Mouse (Mus musculus) urinary bladder, postnatal 14 days (tissue): ENCODE data around the gene Gm2a.
"Not testable (repeated sequence)": the region's sequence is repeated elsewhere in the genome, so short reads cannot be mapped to it uniquely, and the experiment has no call there.

Experiments used
- DNase-seq: peaks from one replicate; pipeline ENCODE4 v3.0.0; 2021; ENCODE audit warnings: low spot score

Gm2a gene

DNA sequence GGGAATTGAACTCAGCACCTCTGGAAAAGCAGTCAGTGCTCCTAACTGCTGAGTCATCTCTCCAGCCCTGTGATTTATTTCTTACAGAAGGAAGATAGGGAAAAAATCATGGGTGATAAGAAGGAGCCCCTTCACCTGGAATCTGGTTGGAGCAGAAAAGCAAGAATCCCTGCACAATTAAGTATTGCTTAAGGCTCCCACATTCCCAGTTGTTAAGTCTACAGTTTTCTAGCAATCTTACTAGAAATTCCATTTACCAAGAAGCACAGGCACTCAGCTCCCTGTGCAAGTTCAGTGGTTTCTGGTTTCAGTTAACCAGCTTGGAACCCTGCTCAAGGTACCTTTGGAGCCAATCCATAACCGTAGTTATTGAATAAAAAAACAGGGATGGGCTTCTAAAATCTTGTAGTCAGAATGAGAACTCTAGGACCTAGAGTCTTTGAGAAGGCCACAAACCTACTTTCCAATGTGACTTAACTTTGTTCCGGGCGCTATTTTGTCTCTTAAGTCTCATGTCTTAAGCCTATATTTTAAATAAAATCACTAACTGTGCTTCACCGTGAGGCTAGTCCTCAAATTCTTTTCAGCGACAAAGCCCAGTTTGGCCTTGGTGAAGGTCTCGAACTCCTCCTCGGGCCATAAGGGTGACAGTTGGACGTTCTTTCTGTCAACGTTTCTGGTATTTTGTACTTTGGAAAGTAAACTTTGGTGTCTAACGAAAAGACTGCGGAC lies 1.0 kb upstream of the Gm2a start:
- no peak for DNase-seq

DNA sequence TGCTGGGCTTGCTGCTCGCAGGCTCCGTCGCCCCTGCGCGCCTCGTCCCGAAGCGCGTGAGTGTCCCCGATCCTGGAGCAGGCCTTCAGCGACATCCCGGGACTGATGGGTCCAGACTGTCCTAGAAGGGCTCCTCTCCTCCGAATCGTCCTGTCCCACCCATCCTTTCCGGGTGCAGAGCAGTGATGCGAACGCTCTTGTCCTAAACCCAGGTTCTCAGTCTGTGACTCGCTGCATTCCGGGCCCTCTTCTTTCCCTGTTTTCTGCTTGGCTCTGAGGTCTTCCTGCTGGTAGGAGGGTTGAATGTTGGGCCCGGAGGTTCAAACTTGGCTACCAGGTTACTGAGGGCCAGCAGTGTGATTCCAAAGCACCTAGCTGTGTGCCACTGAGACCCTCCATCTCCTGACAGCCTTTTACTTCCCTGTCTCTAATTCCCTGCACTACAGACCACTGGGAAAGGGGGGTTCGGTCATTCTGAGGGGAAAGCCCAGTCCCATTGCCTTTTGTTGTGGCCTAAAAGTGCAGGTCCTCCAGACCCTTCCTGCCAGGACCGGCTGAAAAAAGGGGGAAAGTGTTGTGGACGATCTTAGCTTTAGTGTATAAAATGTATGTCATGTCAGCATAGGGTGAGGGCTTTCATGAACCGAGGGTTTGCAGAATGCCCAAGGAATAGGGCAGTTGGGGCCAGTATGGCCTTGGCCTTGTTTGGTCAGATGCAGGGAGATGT lies 437 bp downstream of the Gm2a start:
- DNase-seq: no peak

DNA sequence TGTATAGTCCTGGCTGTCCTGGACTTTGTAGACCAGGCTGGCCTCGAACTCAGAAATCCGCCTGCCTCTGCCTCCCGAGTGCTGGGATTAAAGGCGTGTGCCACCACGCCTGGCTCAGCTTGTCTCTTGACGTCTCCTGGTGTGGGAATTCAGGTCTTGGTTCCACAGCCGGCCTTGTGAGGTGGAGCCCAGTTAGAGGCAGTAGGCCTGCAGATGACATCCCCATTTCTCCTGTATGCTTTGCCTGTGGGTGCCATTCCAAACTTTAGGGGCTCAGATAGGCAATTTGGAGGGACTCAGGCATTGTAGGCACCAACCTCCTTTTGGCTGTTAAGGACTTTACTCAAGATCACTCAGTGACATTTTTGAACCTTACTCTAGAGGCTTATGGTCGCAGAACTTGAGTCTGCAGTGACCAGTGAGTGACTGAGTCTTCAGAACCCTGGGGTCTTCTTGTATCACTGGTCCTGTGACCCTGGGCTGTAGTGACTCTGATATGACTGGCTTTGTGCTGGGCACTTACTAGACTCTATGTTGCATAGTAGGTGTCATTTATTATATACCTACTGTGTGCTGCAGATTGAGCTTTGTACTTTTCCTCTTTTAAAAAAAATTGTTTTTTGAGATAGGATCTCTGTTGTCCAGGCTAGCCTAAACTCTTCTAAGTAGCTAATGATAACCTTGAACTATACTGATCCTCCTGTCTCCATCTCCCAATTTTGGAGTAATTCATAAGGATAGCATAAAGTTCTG lies 1.3 kb downstream of the Gm2a start:
- no peak for DNase-seq

DNA sequence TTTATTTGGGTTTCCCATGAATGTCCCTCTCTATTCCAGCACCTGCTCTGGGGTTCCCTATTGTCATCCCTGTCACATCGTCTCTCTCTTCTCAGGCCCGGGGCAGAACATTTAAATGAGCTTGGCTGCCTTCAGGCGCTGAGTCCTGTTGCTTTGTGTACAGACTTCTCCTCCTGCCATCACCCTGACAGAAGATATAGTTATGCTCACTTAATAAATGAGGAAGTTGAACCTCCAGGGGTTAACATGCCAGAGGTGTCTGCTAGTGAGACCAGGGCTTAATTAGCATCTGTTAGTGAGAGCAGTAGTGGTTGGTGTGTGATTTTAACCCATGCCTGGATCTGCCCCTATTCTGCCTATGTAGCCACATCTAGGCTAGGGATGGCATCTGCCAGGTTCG lies 2.0 kb downstream of the Gm2a start:
- DNase-seq: no peak

DNA sequence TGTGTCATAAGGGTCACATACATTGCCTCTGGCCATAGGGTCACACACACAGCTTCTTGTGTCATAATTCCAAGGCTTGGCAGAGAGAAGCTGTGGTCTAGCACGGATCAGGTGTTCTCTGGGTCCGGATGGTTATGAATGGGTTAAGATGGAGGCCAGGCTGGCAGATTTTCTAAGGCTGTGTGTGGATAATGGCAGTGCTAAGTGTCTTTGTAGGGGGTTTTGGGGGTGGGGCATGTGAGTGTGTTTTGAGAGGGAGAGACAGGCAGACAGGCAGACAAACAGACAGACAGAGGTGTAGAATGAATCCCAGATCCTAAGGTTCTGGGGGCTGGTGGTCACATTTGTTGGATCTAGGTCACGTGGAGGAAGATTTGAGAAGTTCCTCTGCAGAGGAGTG lies 4.1 kb downstream of the Gm2a start:
- no peak for DNase-seq

DNA sequence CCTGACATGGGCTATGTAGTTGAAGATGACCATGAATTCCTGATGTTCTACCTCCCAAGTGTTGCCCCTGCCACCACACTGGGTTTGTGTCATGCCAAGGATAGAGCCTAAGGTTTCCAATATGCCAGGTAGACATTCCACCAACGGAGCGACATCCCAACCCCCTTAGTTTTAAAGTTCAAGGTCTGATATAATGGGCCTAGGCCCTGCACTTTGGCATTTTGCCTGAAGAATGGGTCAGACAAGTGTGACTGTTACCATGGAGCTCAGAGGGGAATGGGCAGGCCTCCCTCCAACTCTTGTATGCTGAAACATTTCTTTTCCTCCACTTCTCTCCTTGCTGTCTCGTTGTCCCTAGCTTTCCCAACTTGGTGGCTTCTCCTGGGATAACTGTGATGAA lies 5.3 kb downstream of the Gm2a start:
- no peak for DNase-seq

DNA sequence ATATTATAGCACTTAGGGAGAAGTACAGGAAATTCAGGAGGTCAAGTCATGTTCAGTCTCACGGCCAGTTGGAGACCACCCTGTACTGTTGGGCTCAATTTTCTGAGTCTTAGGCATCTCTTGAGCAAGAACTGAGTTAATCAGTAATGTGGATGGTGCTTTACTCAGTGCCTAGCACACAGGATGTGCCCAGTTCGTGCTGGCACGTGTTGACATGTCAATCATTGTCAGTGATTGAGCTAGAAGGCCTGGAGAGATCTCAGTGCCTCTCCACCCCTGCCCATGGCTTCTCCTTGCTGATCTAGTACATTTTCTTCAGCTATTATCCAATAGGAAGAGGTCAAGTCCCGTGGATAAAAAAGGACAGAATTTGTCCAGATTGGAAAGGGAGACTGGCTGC lies 7.5 kb downstream of the Gm2a start:
- DNase-seq: no peak

DNA sequence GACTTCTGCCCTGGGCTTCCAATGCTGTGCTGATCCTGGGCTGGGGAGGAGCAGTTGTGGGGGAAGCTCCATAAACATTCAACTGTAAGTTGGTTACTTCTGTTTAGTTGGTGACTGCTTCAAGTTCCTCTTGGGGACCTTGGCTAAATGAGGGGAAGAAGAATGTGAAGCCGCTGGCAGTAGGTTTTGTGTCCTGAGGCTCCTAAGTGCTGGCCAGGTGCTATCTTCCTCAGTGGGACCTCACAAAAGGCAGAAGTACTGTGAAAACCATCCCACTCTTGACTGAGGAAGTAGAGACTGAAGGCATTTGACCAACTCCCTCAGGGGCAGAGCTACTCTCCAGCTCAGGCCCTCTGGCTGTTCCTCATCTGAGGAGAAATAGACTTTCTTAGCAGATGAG lies 8.7 kb downstream of the Gm2a start:
- no peak for DNase-seq

DNA sequence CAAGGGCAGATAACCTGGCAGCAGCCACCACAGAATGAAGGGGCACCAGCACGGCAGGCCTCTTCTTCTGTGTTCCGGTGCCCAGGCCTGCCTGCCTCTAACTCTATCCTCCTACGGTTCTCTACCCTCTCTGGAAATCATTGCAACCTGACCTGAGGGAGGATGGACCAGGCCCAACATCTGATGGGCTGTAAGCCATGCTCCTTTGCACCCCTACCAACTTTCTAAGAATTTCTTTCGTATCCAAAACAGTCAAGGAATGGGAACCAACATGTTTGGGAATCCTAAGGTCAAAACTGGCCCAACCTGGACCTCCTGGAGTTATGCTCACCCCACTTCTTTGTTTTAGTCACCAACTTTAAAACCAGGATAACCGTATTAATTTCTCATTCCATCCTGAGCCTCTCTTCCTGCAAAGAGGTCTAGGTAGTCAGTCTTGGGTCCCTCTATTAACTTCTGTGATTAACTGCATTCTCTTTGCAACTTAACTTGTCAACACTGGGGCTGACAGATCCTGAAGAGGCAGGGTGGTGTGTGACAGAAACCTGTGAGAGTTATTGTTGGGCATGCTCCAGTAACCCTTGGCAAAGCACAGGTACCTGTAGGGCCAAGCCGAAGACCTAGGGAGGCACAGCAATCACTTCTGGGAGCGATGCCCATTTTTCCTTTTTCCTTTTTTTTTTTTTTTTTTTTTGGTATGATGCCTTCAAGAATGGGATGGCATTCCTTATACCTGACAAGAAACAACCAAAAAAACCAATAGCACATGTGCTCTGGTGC lies 11.8 kb downstream of the Gm2a start:
- no peak for DNase-seq

DNA sequence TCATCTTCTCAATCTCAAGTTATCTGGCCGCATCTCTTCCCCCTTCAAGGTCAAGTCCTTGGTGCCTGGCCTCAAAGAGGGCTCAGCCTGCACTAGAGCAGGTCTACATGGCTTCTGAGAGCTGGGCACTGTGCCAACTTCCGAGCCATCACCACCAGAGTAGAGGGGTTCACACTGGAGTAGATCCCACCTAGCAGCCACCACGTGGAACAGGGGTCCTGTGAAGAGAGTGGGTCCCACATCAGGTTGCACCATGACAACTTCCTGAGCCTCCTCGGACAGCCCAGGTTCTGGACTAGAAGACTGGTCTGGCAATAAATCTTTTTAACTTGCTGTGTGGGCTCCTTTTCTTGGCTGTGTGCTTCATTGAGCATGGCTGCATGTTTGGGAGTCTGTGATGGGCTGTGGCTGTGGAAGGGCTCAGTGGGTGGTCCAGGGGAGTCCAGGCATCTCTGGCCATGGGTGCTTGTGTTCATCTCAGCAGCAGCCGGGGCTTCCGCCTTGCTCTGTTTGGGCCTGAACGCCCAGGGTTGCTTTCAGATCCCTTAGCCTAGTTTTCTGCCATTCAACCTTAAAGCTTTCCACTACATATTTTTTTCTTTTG lies 12.8 kb downstream of the Gm2a start:
- no peak for DNase-seq

DNA sequence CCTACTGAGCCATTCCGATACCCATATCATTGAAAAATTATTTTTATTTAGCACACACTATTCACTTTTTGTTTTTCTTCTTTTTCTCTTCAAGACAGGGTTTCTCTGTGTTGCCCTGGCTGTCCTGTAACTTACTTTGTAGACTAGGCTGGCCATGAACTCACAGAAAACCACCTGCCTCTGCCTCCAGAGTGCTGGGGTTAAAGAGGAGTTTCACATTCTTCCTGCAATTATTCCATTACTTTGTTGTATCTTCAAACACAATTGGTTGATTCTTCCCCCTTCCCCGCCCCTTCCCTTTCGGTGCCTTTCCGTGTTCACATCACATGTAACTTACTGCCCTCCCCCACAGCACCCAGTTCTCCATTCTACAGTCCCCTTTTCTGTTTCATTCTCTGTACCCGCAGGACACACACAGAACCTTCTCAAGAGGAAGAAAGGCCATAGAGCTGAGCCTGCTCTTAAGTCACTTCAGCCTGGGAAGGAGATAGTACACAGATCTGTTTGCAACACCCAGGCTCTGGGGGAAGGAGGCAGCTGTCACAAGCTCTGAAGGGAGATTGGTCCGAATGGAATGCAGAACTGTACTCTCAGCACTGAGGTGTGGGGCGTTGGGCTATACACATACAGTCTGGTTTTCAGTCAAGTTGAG lies 15.4 kb downstream of the Gm2a start:
- DNase-seq: no peak

DNA sequence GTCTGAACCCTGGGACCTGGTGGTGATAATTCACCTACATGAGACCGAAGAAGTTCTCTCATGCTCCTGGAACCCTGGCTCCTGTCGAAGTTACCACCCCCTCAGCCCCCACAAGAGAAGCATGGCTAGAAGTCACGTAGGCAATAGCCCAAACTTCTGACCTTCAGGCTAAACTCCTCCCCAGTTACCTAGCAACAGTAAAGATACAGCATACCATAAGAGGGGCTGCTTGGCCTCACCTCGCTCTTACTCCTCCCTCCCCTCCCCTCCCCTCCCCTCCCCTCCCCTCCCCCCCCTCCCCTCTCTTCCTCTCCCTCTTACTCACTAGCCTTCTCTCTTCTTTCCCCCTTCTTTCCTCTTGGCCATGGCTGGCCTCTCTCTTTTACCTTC lies 15.9 kb downstream of the Gm2a start:
- DNase-seq: not testable (repeated sequence)

DNA sequence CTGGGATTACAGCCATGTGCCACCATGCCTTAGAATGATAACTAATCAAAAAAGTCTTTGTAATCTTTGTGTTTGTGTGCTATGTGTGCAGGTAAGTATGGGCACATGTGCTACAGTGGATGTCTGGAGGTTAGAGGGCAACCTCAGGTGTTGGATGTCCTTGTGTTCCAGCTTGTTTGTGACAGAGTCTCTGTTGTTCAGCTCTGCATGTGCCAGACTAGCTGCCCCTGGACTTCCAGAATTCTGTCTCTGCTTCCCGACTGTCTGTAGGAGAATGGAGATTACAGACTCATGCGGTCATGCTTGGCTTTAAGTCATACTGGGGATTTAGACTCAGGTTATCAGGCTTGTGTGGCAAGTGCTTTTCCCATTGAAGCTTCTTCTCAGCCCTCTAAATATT lies 16.4 kb downstream of the Gm2a start:
- DNase-seq: no peak

DNA sequence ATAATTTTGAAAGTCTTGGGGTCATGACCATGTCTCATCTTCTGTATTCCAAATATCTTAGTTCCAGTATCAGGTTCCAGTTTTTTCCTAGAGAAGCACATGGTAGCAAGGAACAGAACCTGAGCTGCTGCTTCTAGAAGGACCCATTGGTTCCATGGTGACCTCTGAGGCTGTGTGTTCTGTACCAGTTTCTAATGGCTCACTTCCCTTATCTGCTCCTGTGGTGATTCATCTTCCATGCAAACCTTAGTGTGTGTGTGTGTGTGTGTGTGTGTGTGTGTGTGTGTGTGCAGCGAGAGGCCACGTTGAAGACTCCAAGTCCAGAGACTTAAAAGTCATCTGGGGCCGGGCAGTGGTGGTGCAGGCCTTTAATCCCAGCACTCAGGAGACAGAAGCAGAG lies 18.1 kb downstream of the Gm2a start:
- DNase-seq: no peak

DNA sequence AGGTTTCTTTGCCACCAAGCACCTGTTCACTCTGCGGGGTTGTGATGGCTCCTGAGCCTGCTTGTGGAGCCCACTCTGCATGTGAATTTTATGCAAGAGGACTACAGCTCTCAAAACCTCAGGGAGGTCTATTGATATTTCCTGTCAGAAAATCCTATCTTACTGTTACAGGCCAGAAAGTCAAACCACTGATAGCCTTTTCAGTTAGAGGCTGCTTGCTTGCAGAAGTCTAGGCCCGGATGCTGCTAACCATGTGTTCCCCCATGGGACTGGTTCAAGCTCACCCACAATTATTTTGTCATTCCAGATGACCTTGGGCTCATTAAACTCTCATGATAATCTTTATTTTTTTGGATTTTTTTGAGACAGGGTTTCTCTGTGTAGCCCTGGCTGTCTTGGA lies 19.1 kb downstream of the Gm2a start:
- no peak for DNase-seq

DNA sequence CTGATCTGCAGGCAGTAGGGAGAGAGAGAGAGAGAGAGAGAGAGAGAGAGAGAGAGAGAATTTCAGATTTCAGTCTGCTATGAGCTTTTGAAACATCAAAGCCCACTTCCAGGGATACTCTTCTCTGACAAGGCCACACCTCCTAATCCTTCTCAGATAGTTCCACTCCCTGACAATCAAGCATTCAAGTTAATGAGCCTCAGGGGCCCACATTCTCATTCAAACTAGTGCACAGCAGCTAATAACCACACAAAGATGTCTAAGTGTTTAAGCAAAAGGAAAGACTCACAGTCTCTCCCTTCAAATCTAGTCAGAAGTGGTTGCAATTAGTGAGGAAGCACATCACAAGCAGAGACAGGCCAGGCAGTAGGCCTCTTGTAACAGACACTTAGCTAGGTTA lies 22.4 kb downstream of the Gm2a start:
- DNase-seq: no peak

DNA sequence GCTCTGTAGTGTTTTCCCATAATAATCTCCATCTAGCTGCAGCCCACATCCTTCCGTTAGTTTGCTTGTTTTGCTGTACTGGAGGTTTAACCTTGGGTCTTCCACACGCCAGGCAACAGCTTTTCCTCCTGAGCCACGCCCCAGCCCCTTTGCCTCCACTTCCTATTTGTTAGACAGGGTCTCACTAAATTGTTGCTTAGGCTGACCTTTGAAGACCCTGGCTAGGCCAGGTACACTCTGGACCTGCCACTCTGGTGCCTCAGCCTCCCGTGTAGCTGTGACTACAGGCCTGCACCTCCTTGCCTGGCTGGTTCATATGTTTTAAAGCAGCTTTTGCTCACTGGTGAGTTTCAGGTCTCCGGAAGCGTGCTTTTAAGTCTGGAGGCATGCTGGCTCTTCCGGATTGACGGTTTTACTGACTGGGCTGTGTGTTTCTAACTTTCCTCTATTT lies 22.9 kb downstream of the Gm2a start:
- no peak for DNase-seq

DNA sequence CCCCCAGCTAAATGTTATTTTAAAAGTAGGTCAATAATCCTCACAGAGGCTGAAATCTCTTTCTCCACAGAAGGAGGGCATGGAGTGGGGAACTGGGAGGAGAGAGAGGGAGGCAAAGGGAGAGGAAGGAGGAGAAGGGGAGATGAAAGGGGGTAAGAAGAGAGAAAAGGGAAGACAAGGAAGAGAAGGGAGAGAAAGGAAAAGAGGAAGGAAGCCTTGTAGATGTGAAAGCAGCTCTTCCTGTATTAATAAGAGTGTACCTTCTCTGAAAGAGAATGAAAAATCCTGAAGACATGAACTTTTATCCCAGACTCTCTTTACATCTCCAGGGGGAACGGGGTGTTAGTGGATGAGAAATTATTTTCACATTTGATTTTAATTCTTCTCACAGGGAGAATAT lies 23.5 kb downstream of the Gm2a start:
- DNase-seq: no peak

DNA sequence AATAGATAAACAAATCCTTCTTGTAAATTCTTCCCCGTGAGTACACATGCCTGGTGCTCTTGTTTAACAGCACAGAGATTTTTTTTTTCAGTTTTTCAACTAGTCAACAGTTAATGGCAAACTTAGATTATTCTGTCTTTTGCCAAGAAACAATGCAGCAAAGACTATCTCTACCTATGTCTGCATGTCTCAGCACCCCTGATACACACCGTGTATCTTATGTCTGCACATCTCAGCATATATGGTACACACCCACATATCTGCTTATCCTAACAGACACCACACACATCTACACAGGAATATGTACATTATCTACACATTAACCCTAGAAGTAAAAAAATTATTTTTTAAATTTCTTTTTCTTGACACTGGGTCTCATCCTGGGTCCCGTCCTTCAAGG lies 28.7 kb downstream of the Gm2a start:
- no peak for DNase-seq

DNA sequence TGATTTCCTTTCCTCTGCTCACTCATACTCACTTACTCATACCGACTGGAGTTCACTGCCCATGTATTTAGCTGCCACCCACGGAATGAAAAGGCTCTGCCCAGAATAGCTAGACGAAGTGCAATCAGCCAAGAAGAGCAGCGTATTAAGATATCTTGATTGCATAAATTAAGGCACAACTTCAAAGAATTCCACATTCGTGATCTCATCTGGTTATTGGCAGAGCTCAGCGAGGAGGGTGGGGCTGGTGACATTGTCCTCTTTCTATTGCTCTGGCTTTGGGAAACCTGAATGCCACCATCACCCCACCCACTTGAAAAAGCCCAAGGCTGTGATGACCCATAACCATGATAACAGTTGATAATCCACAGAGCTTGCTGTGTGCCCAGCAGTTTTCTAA lies 30.0 kb downstream of the Gm2a start:
- DNase-seq: no peak

DNA sequence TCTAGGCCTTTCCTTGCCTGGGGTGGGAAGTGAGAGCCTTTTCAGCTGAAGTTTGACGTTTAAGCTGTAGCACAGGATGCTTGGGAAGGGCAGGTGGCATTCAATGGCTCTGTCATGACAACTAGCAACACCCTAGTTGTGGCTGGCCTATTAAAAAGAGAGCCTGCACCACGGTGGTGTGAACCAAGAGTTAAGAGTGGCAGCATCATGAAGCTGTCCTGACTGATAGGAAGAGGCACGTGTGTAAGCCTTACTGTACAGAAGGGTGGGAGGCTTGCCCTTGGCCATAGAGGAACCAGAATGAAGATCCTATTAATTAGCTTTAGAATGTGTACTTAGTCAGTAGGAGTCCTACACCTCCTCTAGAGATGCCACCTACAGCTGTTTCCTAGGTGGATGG lies 30.5 kb downstream of the Gm2a start:
- DNase-seq: no peak
